Mouse (Mus musculus) ovary, postnatal 36 days (tissue): ENCODE measurements around the gene Ndrg2.
"Not testable (repeated sequence)": the region's sequence is repeated elsewhere in the genome, so short reads cannot be mapped to it uniquely, and the experiment has no call there.

Experiments used
- DNase-seq: peaks from one replicate; pipeline ENCODE4 v3.0.0; 2022; ENCODE audit warnings: low spot score, mixed read lengths

The Ndrg2 gene

DNA sequence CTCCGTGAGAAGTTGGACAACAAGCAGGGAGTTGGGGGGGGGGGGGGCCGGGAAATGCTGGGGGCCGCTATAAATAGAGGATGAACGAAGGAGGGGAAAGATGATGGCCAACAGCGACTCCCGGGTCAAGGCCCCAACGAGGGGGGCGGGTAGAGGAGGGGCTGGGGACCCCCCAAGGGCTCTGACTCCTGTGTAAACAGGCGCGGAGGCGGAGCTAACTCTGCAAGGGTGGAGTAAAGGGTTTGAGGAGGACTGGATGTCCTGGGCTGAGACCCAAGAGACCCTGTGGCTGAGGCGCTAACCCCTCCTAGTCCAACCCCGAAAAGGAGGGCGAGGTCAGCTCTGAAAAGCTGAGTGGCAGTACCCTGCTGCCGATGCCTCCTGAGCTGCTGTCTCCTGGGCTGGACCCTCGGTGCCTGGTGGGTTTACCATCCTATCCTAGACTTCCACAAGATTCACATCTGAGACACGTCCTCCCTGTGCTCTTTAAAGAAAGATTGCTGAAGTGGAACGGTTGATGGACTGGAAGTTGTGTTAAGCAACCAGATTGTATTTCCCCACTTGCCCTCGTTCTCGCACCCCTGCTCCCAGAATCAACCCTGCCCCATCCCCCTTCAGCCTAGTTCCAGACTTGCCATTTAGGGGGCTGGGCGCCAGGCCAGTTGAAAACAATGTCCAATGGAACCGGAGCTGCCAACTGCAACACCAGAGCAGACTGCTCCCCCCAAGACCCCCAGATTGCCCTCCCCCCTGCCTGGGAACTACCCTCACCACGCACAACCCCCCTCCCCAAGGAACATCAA lies at the start of gene Ndrg2:
TSS of gene Ndrg2 (minus strand) at position 199 of the 803 bp plus-strand sequence.
- peak; percentile 79 for DNase-seq

GRCm38 (mm10) chr14:51960316-51960715 lies 46.4 kb upstream of the Ndrg2 start:
- no peak for DNase-seq

DNA sequence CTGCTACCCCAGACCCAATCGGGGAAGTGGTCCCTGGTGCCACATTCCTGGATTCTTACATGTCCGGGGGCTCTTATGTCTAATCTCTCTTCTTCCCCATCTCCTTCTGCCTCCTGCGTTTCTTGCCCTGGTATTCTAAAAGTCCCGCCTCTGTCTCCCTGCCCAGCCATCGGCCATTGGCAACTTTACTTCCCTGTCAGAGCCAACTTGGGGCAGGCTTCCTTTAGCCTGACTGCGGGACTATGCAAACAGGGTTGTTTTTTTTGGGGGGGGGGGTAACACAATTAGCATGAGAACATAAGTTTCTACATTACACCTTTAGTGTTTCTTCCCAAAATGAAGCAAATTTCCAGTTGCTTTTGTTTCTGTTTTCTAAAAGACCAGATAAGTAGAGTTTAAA lies 29.4 kb upstream of the Ndrg2 start:
- no peak for DNase-seq

- DNase-seq, result no peak
Observed at GRCm38 (mm10) chr14:51942236-51942635, 28.3 kb upstream of the Ndrg2 start.

DNA sequence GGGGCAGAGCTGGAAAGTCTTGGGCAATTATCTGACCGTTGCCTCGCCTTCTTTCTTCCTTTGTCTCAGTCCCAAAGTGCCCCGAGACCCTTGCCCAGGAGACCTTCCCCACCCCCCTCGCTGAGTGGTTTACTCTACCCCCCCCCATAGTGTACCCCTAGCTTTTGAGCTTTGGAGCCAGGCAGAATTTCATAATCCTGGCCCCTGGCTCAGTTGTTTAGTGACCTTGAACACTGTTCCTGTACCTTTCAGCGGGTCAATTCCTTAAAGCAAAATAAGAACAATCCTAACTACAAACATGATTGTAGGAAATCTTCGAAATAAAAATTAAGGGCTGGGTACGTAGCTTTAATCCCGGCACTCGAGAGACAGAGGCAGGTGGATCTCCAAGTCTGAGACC lies 27.6 kb upstream of the Ndrg2 start:
- no peak for DNase-seq

GRCm38 (mm10) chr14:51940944-51941560 lies 27.1 kb upstream of the Ndrg2 start:
- no peak for DNase-seq

DNA sequence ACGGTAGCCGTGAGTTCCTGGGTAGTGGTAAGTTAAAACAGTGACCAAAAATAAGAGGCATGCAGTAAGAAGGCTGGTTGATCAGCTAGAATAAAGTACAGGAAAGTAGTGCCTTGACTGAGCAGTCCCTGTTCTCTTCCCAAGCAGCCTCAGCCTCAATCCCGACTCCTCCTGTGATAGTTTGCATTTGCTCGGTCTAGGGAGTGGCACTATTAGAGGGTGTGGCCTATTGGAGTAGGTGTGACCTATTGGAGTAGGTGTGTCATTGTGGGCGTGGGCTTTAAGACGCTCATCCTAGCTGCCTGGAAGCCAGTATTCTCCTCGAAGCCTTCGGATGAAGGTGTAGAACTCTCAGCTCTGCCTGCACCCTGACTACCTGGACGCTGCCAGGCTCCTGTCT lies 25.0 kb upstream of the Ndrg2 start:
- DNase-seq, result no peak

- no peak for DNase-seq
Observed at GRCm38 (mm10) chr14:51932092-51933020, 18.4 kb upstream of the Ndrg2 start.

DNA sequence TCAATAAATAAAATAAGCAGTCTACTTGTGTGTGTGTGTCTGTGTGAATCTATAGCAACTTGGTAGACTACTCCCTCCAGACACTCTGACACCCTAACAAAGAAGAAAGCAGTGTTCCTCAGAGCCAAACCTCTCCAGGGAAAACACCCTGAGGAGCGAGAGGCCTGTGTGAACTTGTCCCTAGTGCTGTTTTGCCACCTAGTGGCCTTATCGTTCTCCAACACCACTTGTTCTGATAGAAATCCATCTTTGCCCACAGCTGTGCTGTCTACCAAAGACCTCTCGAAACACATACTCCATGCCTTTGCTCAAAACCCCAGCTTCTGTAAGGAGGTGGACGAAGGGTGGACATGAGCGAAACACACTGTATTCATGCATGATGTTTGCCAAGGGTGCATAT lies 16.9 kb upstream of the Ndrg2 start:
- DNase-seq, result peak; percentile 45

- DNase-seq, result no peak
Observed at GRCm38 (mm10) chr14:51929968-51930367, 16.0 kb upstream of the Ndrg2 start.

DNA sequence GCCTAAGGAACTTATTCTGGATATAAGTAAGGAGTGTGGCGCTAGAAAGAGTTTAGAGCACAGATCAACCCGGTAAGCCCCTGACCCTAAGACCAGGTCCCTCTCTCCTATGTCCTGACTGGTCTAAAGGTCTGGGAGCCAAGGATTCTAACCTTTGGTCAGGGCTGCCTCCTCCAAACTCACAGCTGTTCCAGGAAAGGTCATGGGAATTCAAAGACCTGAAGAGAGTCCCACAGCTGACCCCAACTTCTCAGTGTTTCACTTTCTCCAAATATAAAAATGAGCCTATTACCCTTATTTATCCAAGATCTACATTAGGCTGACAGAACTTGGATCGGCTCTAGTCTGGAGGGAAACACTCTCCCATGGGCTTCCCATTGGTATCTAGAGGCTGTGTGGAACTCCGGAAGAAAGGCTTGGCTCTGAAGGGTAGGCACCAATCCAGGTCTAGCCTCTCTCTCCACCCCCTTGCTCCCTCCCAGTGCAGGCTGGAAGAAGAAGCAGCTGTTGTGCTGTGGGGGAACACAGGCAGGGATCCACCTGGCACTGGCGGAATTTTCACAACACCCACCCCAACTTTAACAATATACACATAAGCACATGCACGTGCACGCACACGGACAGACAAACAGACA lies 15.5 kb upstream of the Ndrg2 start:
- DNase-seq, result peak; percentile 46

GRCm38 (mm10) chr14:51926930-51927329 lies 13.0 kb upstream of the Ndrg2 start:
- not testable (repeated sequence) for DNase-seq

DNA sequence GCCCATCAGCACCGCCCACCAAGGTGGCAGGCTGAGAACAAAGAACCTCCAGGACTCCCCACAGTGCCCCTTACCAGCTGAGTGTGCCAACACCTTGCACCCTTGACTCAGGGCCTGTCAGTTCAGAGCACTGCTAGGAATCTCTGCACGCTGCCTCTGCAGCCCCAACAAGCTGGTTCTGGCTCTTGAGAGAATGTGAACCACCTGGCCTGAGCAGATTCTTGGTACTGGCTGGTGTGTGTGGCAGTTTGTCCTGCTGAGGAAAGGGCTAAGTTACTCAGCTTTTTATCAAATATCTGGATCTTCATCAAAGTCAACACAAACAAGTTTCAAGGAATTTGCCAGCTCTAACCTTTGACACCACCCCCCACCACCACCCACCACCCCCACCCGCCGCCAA lies 9.5 kb upstream of the Ndrg2 start:
- no peak for DNase-seq

GRCm38 (mm10) chr14:51922910-51923309 lies 9.0 kb upstream of the Ndrg2 start:
- DNase-seq, result no peak

- DNase-seq, result no peak
Observed at GRCm38 (mm10) chr14:51922571-51922865, 8.6 kb upstream of the Ndrg2 start, which contains the start of gene Rnase13. TSS of gene Rnase13 (minus strand) at chr14:51922773.

DNA sequence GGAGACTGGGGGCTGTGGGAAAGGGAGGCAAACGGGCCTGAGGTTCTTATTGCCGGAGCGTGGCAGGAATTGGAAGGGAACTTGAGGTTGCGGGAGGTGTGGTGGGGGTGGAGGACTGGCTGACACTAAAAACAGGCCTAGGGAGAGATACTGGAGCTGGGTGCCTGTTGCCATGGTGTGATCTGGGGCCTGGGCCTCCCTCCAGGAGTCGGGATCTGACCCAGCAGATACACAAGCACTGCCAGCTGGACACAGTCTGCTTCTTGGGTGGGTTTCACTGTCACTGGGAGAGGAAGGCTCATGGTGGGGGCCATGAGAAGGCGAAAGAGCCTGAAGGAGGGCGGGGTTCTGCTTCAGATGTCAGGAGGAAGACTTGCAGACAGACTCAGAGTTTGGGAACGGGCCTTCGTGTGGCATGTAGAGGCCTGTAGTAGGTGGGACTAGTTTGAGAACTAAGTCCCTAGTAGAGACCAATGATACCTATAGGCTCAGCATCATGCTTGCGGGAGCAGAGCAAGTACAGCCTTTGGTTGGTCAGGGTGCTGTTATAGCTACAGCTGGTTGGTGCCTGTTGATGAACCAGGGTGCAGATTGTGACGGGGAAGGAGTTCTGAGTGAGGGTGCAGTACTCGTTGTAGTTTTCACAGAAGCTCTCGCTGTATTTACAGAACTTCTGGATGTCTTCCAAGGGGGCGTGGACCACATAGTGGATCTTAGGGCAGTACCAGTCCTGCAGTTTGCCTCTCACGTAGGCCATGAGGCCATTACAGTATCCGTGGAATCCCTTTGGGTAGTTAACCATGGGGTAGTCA lies 8.0 kb upstream of the Ndrg2 start:
- DNase-seq, result peak; percentile 50

- DNase-seq, result no peak
Observed at GRCm38 (mm10) chr14:51918966-51919365, 5.0 kb upstream of the Ndrg2 start.

DNA sequence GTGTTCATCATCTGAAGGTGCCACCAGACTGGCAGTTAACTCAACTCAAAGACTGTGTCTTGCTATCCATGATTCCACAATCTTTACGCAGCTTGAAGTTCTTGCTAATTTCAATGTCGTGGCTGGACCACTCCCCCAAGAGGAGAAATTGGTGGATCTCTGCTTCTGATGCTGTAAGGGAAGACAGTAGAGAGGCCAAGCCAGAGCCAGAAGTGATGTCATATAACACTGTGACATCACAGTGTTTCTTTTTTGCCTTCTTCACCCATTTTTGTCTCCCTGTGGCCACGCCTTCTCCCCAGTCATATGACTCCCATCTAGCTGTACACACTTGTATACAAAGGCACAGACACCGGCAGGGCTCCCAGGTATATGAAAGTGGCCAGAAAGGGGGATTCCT lies 4.2 kb upstream of the Ndrg2 start, which contains the start of gene Tppp2:
TSS of gene Tppp2 (plus strand) at position 301 of the 400 bp plus-strand sequence.
- no peak for DNase-seq

GRCm38 (mm10) chr14:51916539-51916938 lies 2.6 kb upstream of the Ndrg2 start:
- DNase-seq, result no peak

- DNase-seq, result no peak
Observed at GRCm38 (mm10) chr14:51915030-51915429, 1.1 kb upstream of the Ndrg2 start.
